Mouse (Mus musculus): ENCODE results near the gene Zfp760. TPM values are rescaled to one million over a fixed set of nuclear protein-coding genes. Genes with fewer than 3 reads are reported as not detected.
"Not testable (repeated sequence)": the region's sequence is repeated elsewhere in the genome, so short reads cannot be mapped to it uniquely, and the experiment has no call there.

Gene Zfp760
- polyA plus RNA-seq, 1 experiment from 2014 or later = 25.1 TPM

GRCm38 (mm10) chr17:21703414-21703813, 4.1 kb upstream of the Zfp760 start:
- H3K4me2 ChIP-seq (ENCODE audit: low read depth, low read length, severe bottlenecking) = no peak overlapping the region
- H3K9me3 ChIP-seq (ENCODE audit: control insufficient read depth, low read length) = no peaks in the 10 kb centered on the region
- H3K27ac ChIP-seq (ENCODE audit: low read depth, low read length) = no peak overlapping the region
- 82% methylated on average over 1 of the region's 1 CpGs for WGBS
- DNase-seq (ENCODE audit: low spot score) = no peak
- no peaks in the 10 kb centered on the region for H3K27me3 ChIP-seq (ENCODE audit: control insufficient read depth, insufficient read depth, low read length)
- ATAC-seq (replicated peaks; ENCODE audit: low FRiP score) = no peak
- H3K4me1 ChIP-seq (replicated peaks; ENCODE audit: control insufficient read depth, insufficient read depth, low read length) = 0 out of 2 replicates have a peak, but pooled peaks cover 2% of the 10 kb centered on the region
- no peak overlapping the region for H3K9ac ChIP-seq (ENCODE audit: low read length)
- H3K36me3 ChIP-seq (ENCODE audit: control insufficient read depth, insufficient read depth, low read length) = no peaks in the 10 kb centered on the region
- no peak overlapping the region for H3K4me3 ChIP-seq (ENCODE audit: low read depth, low read length)

GRCm38 (mm10) chr17:21708401-21708800, 860 bp downstream of the Zfp760 start:
- 45% methylated on average over 2 of the region's 2 CpGs for WGBS
- H3K4me3 ChIP-seq (ENCODE audit: low read depth, low read length) = peak overlapping the region; percentile 65
- H3K36me3 ChIP-seq (ENCODE audit: control insufficient read depth, insufficient read depth, low read length) = no peaks in the 10 kb centered on the region; the same call in 1 of the 2 replicates
- no peak overlapping the region for H3K27ac ChIP-seq (ENCODE audit: low read depth, low read length)
- ATAC-seq (replicated peaks; ENCODE audit: low FRiP score) (no peak), DNase-seq (ENCODE audit: low spot score) (no peak)
- peak overlapping the region; percentile 81; the same call in 1 of the 2 replicates for H3K9ac ChIP-seq (ENCODE audit: low read length)
- peak overlapping the region; percentile 61 for H3K4me2 ChIP-seq (ENCODE audit: low read depth, low read length, severe bottlenecking)
- H3K27me3 ChIP-seq (ENCODE audit: control insufficient read depth, insufficient read depth, low read length) = no peaks in the 10 kb centered on the region
- peaks cover 5% of the 10 kb centered on the region; the same call in 1 of the 2 replicates for H3K4me1 ChIP-seq (replicated peaks; ENCODE audit: control insufficient read depth, insufficient read depth, low read length)
- H3K9me3 ChIP-seq (ENCODE audit: control insufficient read depth, low read length) = no peaks in the 10 kb centered on the region

DNA sequence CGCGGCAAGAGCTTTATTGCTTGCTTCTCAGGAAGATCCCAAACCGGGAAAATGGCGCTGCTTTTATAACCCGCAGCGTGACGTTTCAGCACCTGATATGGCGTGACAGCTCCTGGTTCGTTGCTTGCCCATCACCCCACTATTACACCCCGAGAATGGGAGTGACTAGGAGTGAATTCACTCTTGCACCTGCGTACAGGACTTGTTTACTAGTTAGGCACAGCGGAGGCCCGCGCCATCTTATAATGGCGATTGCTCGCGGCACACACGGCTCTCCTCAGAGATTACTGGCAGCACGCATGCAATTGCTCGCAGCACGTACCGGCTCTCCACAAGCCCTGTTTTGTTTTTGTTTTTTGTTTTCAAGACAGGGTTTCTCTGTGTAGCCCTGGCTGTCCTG, 23.0 kb downstream of the Zfp760 start, which contains the start of gene Zfp229:
TSS of gene Zfp229 (plus strand) at position 301 of the 400 bp plus-strand sequence.
- H3K27me3 ChIP-seq (ENCODE audit: control insufficient read depth, insufficient read depth, low read length); H3K27ac ChIP-seq (ENCODE audit: low read depth, low read length); H3K4me3 ChIP-seq (ENCODE audit: low read depth, low read length); H3K4me2 ChIP-seq (ENCODE audit: low read depth, low read length, severe bottlenecking); H3K4me1 ChIP-seq (replicated peaks; ENCODE audit: control insufficient read depth, insufficient read depth, low read length); H3K9ac ChIP-seq (ENCODE audit: low read length); H3K9me3 ChIP-seq (ENCODE audit: control insufficient read depth, low read length); ATAC-seq (replicated peaks; ENCODE audit: low FRiP score); DNase-seq (ENCODE audit: low spot score); H3K36me3 ChIP-seq (ENCODE audit: control insufficient read depth, insufficient read depth, low read length): not testable (repeated sequence)
- WGBS = 96% methylated on average over 9 of the region's 22 CpGs

- H3K27ac ChIP-seq (ENCODE audit: low read depth, low read length) = no peak overlapping the region; the same call in 1 of the 2 replicates
- no peaks in the 10 kb centered on the region for H3K9me3 ChIP-seq (ENCODE audit: control insufficient read depth, low read length)
- H3K27me3 ChIP-seq (ENCODE audit: control insufficient read depth, insufficient read depth, low read length) = no peaks in the 10 kb centered on the region
- H3K4me1 ChIP-seq (replicated peaks; ENCODE audit: control insufficient read depth, insufficient read depth, low read length) = no peaks in the 10 kb centered on the region; the same call in 1 of the 2 replicates
- H3K4me2 ChIP-seq (ENCODE audit: low read depth, low read length, severe bottlenecking) = peak overlapping the region; percentile 38
- no peak for DNase-seq (ENCODE audit: low spot score)
- peak overlapping the region; percentile 54 for H3K4me3 ChIP-seq (ENCODE audit: low read depth, low read length)
- WGBS = 80% methylated on average over 4 of the region's 4 CpGs
- H3K9ac ChIP-seq (ENCODE audit: low read length) = peak overlapping the region; percentile 72; the same call in 1 of the 2 replicates
- peak; percentile 29; the same call in 1 of the 2 replicates for ATAC-seq (replicated peaks; ENCODE audit: low FRiP score)
- no peaks in the 10 kb centered on the region for H3K36me3 ChIP-seq (ENCODE audit: control insufficient read depth, insufficient read depth, low read length)
Observed at GRCm38 (mm10) chr17:21733049-21733448, 25.5 kb downstream of the Zfp760 start.

GRCm38 (mm10) chr17:21733529-21734031, 26.0 kb downstream of the Zfp760 start:
- peak; percentile 98 for ATAC-seq (replicated peaks; ENCODE audit: low FRiP score)

DNA sequence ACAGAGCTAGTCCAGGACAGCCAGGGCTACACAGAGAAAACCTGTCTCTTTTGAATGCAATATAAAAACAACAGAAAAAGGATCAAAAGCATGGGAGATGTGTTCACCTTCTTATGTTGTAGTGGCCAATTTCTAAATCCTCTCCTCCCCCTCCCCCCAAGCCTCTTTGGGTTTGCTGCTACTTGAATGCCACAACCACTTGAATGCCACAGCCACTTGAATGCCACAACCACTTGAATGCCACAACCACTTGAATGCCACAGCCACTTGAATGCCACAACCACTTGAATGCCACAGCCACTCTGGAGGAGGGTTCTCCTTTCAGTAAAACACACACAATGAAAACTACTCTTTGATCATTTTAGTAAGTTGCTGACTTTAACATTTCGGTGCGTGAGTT, 45.2 kb downstream of the Zfp760 start:
- WGBS = 50% methylated on average over 2 of the region's 2 CpGs
- H3K9ac ChIP-seq (ENCODE audit: low read length) = no peak overlapping the region
- H3K27me3 ChIP-seq (ENCODE audit: control insufficient read depth, insufficient read depth, low read length) = no peaks in the 10 kb centered on the region
- DNase-seq (ENCODE audit: low spot score) (no peak), ATAC-seq (replicated peaks; ENCODE audit: low FRiP score) (no peak)
- no peaks in the 10 kb centered on the region for H3K36me3 ChIP-seq (ENCODE audit: control insufficient read depth, insufficient read depth, low read length)
- H3K27ac ChIP-seq (ENCODE audit: low read depth, low read length) = no peak overlapping the region
- no peaks in the 10 kb centered on the region for H3K4me1 ChIP-seq (replicated peaks; ENCODE audit: control insufficient read depth, insufficient read depth, low read length)
- H3K4me3 ChIP-seq (ENCODE audit: low read depth, low read length) = no peak overlapping the region
- no peaks in the 10 kb centered on the region for H3K9me3 ChIP-seq (ENCODE audit: control insufficient read depth, low read length)
- no peak overlapping the region for H3K4me2 ChIP-seq (ENCODE audit: low read depth, low read length, severe bottlenecking)

More at GRCm38 (mm10) chr17:21733529-21734031, 26.0 kb downstream of the Zfp760 start:
- Histone ChIP-seq H3K27me3 (ENCODE audit: control insufficient read depth, insufficient read depth, low read length) (no peaks in the 10 kb centered on the region), H3K36me3 (ENCODE audit: control insufficient read depth, insufficient read depth, low read length) (no peaks in the 10 kb centered on the region), H3K9ac (ENCODE audit: low read length) (peak overlapping the region; percentile 72), H3K4me2 (ENCODE audit: low read depth, low read length, severe bottlenecking) (peak overlapping the region; percentile 38), H3K9me3 (ENCODE audit: control insufficient read depth, low read length) (no peaks in the 10 kb centered on the region), H3K4me1 (replicated peaks; ENCODE audit: control insufficient read depth, insufficient read depth, low read length) (no peaks in the 10 kb centered on the region; the same call in 1 of the 2 replicates), H3K4me3 (ENCODE audit: low read depth, low read length) (peak overlapping the region; percentile 54), H3K27ac (ENCODE audit: low read depth, low read length) (peak overlapping the region; percentile 75)
- under 1% methylated on average over 27 of the region's 27 CpGs for WGBS
- DNase-seq (ENCODE audit: low spot score) = peak; percentile 80

- Histone ChIP-seq H3K27me3 (ENCODE audit: control insufficient read depth, insufficient read depth, low read length) (no peaks in the 10 kb centered on the region), H3K4me2 (ENCODE audit: low read depth, low read length, severe bottlenecking) (peak overlapping the region; percentile 38), H3K4me3 (ENCODE audit: low read depth, low read length) (peak overlapping the region; percentile 23), H3K27ac (ENCODE audit: low read depth, low read length) (no peak overlapping the region), H3K9ac (ENCODE audit: low read length) (peak overlapping the region; percentile 33), H3K36me3 (ENCODE audit: control insufficient read depth, insufficient read depth, low read length) (no peaks in the 10 kb centered on the region), H3K9me3 (ENCODE audit: control insufficient read depth, low read length) (no peaks in the 10 kb centered on the region), H3K4me1 (replicated peaks; ENCODE audit: control insufficient read depth, insufficient read depth, low read length) (no peaks in the 10 kb centered on the region)
- 9% methylated on average over 20 of the region's 20 CpGs for WGBS
- ATAC-seq (replicated peaks; ENCODE audit: low FRiP score) (peak; percentile 64), DNase-seq (ENCODE audit: low spot score) (peak; percentile 75)
Observed at GRCm38 (mm10) chr17:21753342-21754208, 46.0 kb downstream of the Zfp760 start.

- no peaks in the 10 kb centered on the region for H3K27me3 ChIP-seq (ENCODE audit: control insufficient read depth, insufficient read depth, low read length)
- ATAC-seq (replicated peaks; ENCODE audit: low FRiP score) (no peak), DNase-seq (ENCODE audit: low spot score) (no peak)
- H3K9ac ChIP-seq (ENCODE audit: low read length) = no peak overlapping the region
- H3K27ac ChIP-seq (ENCODE audit: low read depth, low read length) = no peak overlapping the region
- WGBS = 88% methylated on average over 2 of the region's 2 CpGs
- no peaks in the 10 kb centered on the region for H3K9me3 ChIP-seq (ENCODE audit: control insufficient read depth, low read length)
- H3K4me1 ChIP-seq (replicated peaks; ENCODE audit: control insufficient read depth, insufficient read depth, low read length) = no peaks in the 10 kb centered on the region
- no peaks in the 10 kb centered on the region for H3K36me3 ChIP-seq (ENCODE audit: control insufficient read depth, insufficient read depth, low read length)
- H3K4me3 ChIP-seq (ENCODE audit: low read depth, low read length) = no peak overlapping the region
- H3K4me2 ChIP-seq (ENCODE audit: low read depth, low read length, severe bottlenecking) = no peak overlapping the region
Observed at GRCm38 (mm10) chr17:21770336-21770735, 62.8 kb downstream of the Zfp760 start.
